Mouse (Mus musculus) G1E (cell line): ENCODE results near the gene Slc46a3. TPM values are rescaled to one million over a fixed set of nuclear protein-coding genes. Genes with fewer than 3 reads are reported as not detected.

Experiments used
- ATAC-seq: 2 replicates; pipeline ENCODE4 v1.8.0; 2016; ENCODE audit warnings: mild to moderate bottlenecking; ENCODE audit not compliant: insufficient number of reproducible peaks, poor library complexity, low FRiP score, severe bottlenecking; ENCODE audit errors: extremely low read depth
- DNase-seq: peaks from one replicate; pipeline ENCODE4 v3.0.0; 2012; ENCODE audit warnings: low spot score
- H3K27me3 ChIP-seq: 2 replicates; pipeline ENCODE4 v1.6.1; 2012; ENCODE audit warnings: mild to moderate bottlenecking, low read length, inconsistent platforms; ENCODE audit not compliant: insufficient read depth
- H3K36me3 ChIP-seq: replicated peaks from 2 replicates; pipeline ENCODE3; 2012; ENCODE audit warnings: mild to moderate bottlenecking, inconsistent platforms
- H3K4me1 ChIP-seq: 2 replicates; pipeline ENCODE4 v1.6.1; 2012; ENCODE audit warnings: low read depth, low read length, inconsistent platforms, mixed read lengths; ENCODE audit not compliant: insufficient read depth
- H3K4me3 ChIP-seq: 2 replicates; pipeline ENCODE4 v1.5.1; 2012; ENCODE audit warnings: low read depth, mild to moderate bottlenecking, inconsistent platforms, low read length, moderate library complexity, mixed read lengths
- H3K9me3 ChIP-seq: replicated peaks from 2 replicates; pipeline ENCODE4 v1.6.1; 2012; ENCODE audit warnings: inconsistent platforms
- CTCF ChIP-seq: IDR thresholded peaks from 2 replicates; pipeline ENCODE4 v1.5.1; 2012; ENCODE audit warnings: low read depth, low read length, inconsistent platforms, mixed read lengths
- GATA1 ChIP-seq: IDR thresholded peaks from 2 replicates; pipeline ENCODE4 v1.6.1; 2012; ENCODE audit warnings: borderline replicate concordance, low read length, inconsistent platforms, mixed read lengths
- GATA2 ChIP-seq: IDR thresholded peaks from 2 replicates; pipeline ENCODE4 v1.6.1; 2012; ENCODE audit warnings: low read depth, low read length, inconsistent platforms, borderline replicate concordance
- POLR2AphosphoS5 ChIP-seq: IDR thresholded peaks from 2 replicates; pipeline ENCODE4 v1.6.1; 2012; ENCODE audit warnings: low read depth, low read length, inconsistent platforms; ENCODE audit not compliant: insufficient replicate concordance
- TAL1 ChIP-seq: conservative IDR thresholded peaks from 2 replicates; pipeline ENCODE4 v1.6.1; 2012; ENCODE audit warnings: low read depth, low read length, inconsistent platforms, mixed read lengths
- polyA plus RNA-seq: library from polyadenylated mRNA; stranded (reverse); fragments of >175 nt; gene quantifications from 2 replicates; pipeline ENCODE4 v1.2.3, GENCODE M21; 2012
- total RNA-seq, 2 experiments: library from RNA; stranded (forward) in 1 of 2; stranded (reverse) in 1 of 2; fragments of 200-1000 nt in 1 of 2; fragments of >200 nt in 1 of 2; fragmentation: Nextera tagmentation in 1 of 2; gene quantifications; 2 replicates each; pipeline ENCODE4 v1.2.3; 2014 to 2017

The Slc46a3 gene
- total and polyA plus RNA-seq, 3 experiments, result 8.0 to 55.3 (median 18.1) TPM

DNA sequence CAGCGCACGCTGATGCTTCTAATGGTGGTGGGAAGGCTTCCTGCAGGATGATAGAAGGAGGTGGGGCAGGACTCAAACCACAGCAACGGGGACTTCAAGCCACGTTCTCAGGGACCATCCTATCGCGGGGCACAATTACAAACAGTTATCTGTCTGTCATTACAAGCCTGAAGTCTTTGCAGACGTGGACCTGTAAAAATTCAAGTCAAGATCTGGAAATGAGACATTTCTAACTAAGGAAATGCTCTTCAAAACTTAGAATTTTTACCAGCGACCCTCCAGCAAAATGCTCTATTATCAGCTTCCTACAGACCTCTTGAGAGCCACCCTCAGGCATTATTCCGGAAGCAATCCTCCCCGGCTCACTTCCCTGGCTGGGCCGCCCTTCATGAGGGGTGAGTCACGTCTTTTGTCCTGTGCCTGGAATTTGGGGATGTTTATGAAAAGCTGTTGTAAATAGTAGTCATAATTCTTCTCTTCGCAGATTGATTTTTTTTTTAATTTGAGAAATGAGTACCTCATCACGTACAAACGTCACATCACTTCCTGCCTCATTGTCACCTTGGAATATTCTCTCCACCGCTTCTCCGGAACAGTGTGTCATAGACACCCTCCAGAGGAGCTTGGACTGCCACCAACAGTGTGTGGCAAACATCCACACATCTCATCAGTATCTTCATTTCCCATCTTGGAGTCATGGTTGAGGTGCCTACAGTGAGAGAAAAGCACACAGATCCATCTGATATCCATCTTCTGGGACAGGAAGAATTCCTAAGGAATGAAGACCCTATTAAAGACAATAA lies 23.6 kb upstream of the Slc46a3 start:
- Histone ChIP-seq H3K27me3 (peaks cover 6% of the 10 kb centered on the region; the same call in 1 of the 2 replicates), H3K9me3 (no peaks in the 10 kb centered on the region), H3K36me3 (no peaks in the 10 kb centered on the region), H3K4me1 (peaks cover 14% of the 10 kb centered on the region), H3K4me3 (no peak overlapping the region)
- no peak for DNase-seq
- no peak for ATAC-seq
- no peak for TF ChIP-seq CTCF
- no peak for TF ChIP-seq GATA2
- no peak for TF ChIP-seq GATA1
- TF ChIP-seq POLR2AphosphoS5, result no peak
- TF ChIP-seq TAL1, result no peak

DNA sequence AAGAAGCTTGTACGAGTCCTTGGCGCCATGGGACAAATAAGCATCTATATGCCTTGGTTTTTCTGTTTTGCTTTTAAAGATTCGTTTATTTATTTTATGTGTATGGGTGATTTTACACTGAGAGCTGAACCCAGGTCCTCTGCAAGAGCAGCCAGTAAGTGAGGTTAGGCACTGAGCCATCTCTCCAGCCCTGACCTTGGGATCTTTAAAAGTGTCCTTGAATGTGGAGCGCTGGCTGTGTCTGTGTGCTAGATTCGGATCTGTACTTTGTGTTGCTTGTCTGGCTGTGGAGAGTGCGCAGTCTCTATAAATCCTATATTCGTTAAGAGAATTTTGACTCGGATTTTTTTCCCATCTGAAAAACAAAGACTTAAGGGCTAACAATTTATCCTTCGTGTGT lies 21.6 kb upstream of the Slc46a3 start:
- H3K4me3 ChIP-seq, result no peak overlapping the region
- H3K27me3 ChIP-seq, result peaks cover 7% of the 10 kb centered on the region; the same call in 1 of the 2 replicates
- peaks cover 20% of the 10 kb centered on the region for H3K4me1 ChIP-seq
- H3K9me3 ChIP-seq, result peaks cover under 1% of the 10 kb centered on the region; the same call in 1 of the 2 replicates
- H3K36me3 ChIP-seq, result no peaks in the 10 kb centered on the region
- no peak for DNase-seq
- TF ChIP-seq GATA2, result no peak
- no peak for TF ChIP-seq CTCF
- TF ChIP-seq GATA1, result no peak
- no peak for TF ChIP-seq POLR2AphosphoS5
- TF ChIP-seq TAL1, result no peak
- ATAC-seq, result no peak

DNA sequence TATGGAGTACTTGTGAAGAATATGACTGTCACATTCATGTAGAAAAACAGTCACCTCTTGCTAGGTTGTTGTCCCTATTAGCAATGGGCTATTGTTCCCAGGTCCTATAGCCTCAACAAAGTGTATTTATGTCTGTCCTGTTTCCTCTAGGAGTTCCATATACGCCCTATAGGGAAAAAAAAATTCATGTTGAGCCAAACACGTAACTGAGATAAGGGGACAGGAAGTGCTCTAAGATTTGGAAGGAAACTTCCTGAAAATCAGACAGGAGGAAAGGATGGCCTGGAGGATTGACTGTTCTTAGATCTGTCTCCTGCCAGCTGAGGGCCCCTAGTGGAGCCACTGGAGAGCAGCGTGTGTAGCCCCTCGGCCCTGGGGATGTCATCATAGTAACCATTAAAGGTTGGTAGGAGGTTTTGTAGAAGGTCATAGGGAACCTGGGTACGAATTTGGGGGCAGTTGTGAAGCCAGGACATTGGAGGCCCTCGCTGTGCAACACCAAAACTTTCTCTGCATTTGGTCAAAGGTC lies 20.5 kb upstream of the Slc46a3 start:
- DNase-seq (no peak), ATAC-seq (no peak)
- Histone ChIP-seq H3K4me3 (no peak overlapping the region), H3K27me3 (0 out of 2 replicates have a peak, but pooled peaks cover 5% of the 10 kb centered on the region), H3K9me3 (peaks cover 2% of the 10 kb centered on the region; the same call in 1 of the 2 replicates), H3K36me3 (no peaks in the 10 kb centered on the region), H3K4me1 (peaks cover 20% of the 10 kb centered on the region)
- TF ChIP-seq TAL1, result no peak
- TF ChIP-seq CTCF, result no peak
- no peak for TF ChIP-seq GATA1
- TF ChIP-seq GATA2, result no peak
- no peak for TF ChIP-seq POLR2AphosphoS5

DNA sequence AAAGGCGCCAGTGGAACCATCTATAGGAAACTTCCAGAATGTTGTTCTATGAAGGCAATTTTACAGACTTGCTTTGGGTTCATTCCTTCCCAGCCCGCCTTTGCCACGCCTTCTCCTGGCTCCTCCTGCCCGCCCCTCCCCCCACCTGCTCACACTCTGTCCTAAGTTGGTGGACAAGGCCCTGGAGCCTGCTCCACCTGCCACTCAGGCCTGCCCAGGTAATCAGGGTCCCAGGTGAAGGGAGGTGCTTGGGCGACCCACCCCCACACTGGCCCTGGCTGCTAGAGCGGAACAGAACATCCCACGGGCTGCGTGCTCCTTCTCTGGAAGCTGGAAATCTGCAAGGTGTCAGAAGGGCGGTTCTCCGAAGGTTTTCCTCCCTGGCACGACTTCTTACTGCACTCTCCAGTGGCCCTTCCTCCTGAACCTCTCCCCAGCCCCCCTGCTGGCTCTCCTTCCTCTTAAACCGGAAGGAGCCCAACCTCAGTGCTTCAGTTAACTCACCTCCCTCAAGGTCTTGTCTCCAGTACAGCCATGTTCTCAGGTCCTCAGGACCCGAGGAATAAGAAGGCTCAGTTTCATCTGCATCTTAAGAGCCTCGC lies 18.7 kb upstream of the Slc46a3 start:
- Histone ChIP-seq H3K27me3 (0 out of 2 replicates have a peak, but pooled peaks cover 5% of the 10 kb centered on the region), H3K4me3 (no peak overlapping the region; the same call in 1 of the 2 replicates), H3K4me1 (peaks cover 20% of the 10 kb centered on the region), H3K36me3 (no peaks in the 10 kb centered on the region), H3K9me3 (peaks cover 2% of the 10 kb centered on the region; the same call in 1 of the 2 replicates)
- TF ChIP-seq GATA2 (no peak), CTCF (no peak), TAL1 (no peak), POLR2AphosphoS5 (no peak), GATA1 (no peak)
- no peak for DNase-seq
- no peak for ATAC-seq

DNA sequence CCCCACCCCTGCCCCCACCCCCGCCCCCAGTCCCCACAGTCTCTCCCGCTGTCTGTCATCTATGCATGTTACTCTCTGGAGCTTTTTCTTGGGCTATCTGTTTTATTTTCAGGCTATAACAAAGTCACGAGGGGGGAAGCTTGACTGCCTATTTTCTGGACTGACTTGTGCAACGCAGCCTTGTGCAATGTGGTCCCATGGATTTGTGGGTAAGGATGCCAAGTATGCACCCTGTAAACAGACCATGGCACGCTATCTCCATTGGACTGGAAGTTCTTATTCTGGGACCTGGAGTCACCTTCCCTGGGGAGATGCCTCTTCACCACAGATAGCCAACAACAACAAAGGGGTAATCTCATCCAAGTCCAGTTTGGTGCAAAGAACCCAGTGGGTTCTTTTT lies 17.1 kb upstream of the Slc46a3 start:
- no peak for TF ChIP-seq GATA1
- no peak for TF ChIP-seq GATA2
- no peak for TF ChIP-seq TAL1
- no peak for TF ChIP-seq CTCF
- TF ChIP-seq POLR2AphosphoS5, result no peak
- 0 out of 2 replicates have a peak, but pooled peaks cover 5% of the 10 kb centered on the region for H3K27me3 ChIP-seq
- H3K4me1 ChIP-seq, result peaks cover 20% of the 10 kb centered on the region
- DNase-seq, result no peak
- no peaks in the 10 kb centered on the region for H3K36me3 ChIP-seq
- peaks cover 4% of the 10 kb centered on the region; the same call in 1 of the 2 replicates for H3K9me3 ChIP-seq
- H3K4me3 ChIP-seq, result no peak overlapping the region
- ATAC-seq, result no peak
